Mouse (Mus musculus) liver, embryonic 14.5 days (tissue): ENCODE results near the gene Mthfsl.
"Not testable (repeated sequence)": the region's sequence is repeated elsewhere in the genome, so short reads cannot be mapped to it uniquely, and the experiment has no call there.

Source experiments
- CTCF ChIP-seq: IDR thresholded peaks from 2 replicates; pipeline ENCODE4 v1.5.1; 2016; ENCODE audit warnings: antibody characterized with exemption, low read depth, control low read depth
- EP300 ChIP-seq: IDR thresholded peaks from 2 replicates; pipeline ENCODE4 v1.6.1; 2016; ENCODE audit warnings: antibody characterized with exemption, low read depth

DNA sequence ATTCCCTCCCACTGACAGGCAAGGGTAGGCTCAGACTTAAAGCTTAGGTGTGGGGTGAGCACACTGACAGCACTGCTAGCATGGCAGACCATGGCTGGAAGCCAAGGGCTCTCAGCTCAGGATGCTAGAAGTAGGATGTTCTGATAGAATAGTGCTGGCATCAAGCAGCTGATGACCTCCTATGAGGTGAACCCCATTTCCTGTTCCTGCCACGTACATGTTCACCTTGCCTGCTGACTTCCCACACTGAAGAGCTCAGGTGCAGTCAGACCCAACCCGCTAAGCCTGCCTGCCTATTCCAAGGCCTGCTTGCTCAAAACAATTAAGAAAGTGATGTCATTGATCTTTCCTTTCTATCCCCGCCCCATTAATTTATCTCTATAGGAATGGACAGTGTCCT lies 30.6 kb downstream of the Mthfsl start:
- not testable (repeated sequence) for TF ChIP-seq EP300, CTCF
